Mouse (Mus musculus) retina, adult 2 months (tissue): ENCODE measurements around the gene Tmem219.

Source experiments
- DNase-seq: peaks from one replicate; pipeline ENCODE4 v3.0.0-alpha.2; 2012; ENCODE audit warnings: low read depth, low spot score

Gene Tmem219

GRCm38 (mm10) chr7:126922624-126923060 lies at the start of gene Tmem219:
Tmem219 (minus strand) TSS chr7:126922917.
- no peak for DNase-seq

- DNase-seq = no peak
Measured at GRCm38 (mm10) chr7:126967361-126967760, 44.6 kb upstream of the Tmem219 start.

DNA sequence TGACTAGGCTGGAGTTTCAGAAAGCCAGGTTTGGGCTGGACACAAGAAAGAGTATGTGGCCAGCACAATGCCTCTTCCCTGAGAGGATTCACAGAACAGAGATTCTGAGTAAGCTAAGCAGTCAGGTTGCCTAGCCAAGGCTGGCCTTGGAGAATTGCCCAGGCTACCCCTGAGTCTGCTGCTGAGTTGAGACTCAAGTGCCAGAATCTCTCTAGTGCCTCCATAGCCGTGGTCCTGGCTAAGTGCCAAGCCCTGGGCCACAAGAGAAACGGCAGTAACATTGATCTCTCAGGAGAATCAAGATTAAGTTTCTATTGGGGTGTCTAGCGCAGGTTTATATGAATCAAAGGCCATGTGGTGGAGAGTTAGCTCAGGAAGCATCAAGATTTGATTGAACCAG lies 42.9 kb upstream of the Tmem219 start:
- no peak for DNase-seq

DNA sequence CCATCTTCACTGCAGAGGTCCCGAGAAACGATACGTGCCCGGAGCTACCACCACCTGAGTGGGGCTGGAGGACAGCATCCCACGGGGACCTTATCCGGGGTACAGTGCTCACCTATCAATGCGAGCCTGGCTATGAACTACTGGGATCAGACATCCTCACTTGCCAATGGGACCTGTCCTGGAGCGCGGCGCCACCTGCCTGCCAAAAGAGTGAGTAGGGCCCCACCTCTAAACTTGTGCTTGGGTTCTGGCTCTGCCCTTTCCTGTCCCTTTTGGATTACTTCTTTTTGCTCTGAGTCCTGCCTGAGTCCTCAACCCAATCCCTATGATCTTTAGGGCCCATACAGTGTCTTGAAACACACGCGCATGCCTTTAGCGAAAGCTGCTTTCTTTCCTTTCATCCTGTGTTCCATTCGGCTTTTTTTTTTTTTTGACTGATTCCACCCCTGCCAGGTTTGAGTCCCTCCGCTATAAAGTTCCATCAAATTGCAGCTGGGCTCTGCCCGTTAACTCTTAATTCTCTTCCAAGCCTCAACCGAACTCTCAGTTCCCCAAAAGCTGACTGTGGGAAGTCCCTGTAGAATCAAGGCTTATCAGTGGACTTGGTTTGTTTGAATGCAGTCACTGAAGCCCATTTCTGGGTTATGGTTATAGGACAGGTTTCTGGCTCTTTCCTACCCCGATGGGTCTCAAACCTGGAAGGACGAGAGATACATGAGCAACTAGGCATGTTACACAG lies 41.0 kb upstream of the Tmem219 start:
- DNase-seq = no peak

DNA sequence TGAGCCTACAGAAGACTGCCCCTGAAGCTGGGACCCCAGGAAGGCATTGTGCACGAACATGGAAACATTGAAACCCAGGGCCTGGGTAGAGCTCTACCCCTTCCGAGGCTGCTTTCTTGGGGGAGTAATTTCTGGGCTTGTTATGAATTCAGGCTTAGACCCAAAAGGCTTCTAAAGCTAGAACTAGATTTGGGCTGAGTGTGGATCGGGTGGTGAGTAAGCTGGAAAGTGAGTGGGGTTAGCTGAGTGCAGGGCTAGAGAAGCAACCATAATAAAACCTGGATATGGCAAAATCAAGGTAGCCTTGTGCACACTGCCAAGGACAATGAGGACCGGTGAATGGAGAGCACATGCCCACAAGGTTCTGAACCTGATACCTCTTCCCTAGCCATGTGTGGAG lies 39.2 kb upstream of the Tmem219 start:
- no peak for DNase-seq

DNA sequence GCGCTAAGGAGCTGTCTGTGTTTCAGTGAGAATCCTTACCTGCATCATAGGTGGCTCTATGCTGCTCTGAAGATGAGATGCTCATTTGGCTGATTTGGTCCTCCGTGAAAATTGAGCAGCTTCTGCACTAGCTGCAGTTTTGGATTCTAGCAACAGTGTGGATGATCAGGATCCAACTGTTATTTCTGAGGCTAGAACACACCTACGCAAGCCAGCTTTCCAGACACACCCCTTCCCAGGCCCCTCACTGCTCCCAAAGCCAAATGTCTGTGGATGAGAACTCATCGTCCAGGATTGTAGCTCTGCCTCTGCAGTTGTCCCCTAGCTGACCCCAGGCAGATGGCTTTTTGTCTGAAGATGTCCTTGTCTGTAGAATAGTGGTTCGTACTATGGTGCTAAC lies 38.4 kb upstream of the Tmem219 start:
- no peak for DNase-seq

DNA sequence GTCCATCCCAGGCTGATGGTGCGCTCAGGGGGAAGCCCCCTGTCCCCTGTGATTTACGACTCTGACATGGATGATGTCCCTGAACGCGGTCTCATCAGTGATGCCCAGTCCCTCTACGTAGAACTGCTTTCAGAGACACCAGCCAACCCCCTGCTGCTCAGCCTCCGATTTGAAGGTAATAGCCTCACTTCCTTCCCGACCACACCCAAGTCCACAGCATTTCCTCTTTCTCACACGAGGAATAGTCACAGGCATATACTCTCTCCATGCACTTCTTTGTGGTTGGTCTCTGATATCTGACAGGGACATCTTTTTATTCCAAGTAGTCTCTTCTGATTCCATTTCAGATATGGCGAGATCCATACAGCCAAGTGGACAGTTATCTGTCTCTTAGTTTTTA lies 37.1 kb upstream of the Tmem219 start:
- DNase-seq = no peak

DNA sequence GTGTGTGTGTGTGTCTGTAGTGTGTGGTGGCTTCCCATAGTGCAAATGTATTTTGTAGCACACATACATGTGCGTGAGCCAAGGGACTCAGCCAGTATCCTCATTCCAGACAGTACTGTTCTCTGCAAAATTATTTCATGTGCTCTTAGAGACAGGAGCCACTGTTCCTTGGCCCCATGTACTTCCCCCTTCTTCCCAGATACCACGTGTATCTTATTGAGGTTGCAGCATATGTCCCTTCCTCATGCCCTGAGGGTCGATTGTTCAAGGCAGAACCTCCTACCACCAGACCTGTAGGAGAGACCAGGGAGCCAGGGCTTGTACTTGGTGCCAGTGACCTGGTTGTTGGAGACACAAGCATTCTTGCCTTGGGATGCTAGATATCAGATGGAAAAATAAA lies 32.4 kb upstream of the Tmem219 start:
- DNase-seq = no peak

GRCm38 (mm10) chr7:126952646-126953045 lies 29.9 kb upstream of the Tmem219 start:
- DNase-seq = no peak

GRCm38 (mm10) chr7:126951741-126952140 lies 29.0 kb upstream of the Tmem219 start:
- no peak for DNase-seq

GRCm38 (mm10) chr7:126950647-126951615 lies 28.2 kb upstream of the Tmem219 start:
- no peak for DNase-seq

- peak; percentile 75 for DNase-seq
Measured at GRCm38 (mm10) chr7:126949793-126950646, 27.3 kb upstream of the Tmem219 start, which contains the start of gene Sez6l2. Sez6l2 (plus strand) TSS chr7:126950563.

GRCm38 (mm10) chr7:126949403-126949792 lies 26.7 kb upstream of the Tmem219 start, which contains the start of gene Asphd1:
Asphd1 (minus strand) TSS chr7:126949582.
- peak; percentile 26 for DNase-seq

GRCm38 (mm10) chr7:126948626-126949025 lies 25.9 kb upstream of the Tmem219 start:
- DNase-seq = no peak

DNA sequence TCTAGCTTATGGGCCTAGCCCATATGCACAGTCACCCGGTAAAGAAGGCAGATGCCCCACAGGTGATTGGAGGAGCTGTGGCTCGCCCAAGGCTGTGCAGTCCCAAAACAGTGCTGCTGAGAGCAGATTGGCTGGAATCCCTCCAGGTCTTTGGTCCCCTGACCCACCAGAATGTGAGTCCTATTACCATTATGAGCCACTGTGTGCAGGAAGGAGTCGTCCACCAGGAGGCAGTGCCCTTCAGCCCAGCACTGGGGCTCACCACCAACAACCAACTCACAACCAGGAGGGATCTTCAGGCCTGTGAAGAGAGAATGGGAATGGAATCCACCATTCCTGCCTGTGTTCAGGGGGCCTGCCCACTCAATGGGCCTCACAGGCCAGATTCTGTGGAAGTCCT lies 23.8 kb upstream of the Tmem219 start:
- DNase-seq = no peak

- no peak for DNase-seq
Measured at GRCm38 (mm10) chr7:126941801-126942200, 19.1 kb upstream of the Tmem219 start.

DNA sequence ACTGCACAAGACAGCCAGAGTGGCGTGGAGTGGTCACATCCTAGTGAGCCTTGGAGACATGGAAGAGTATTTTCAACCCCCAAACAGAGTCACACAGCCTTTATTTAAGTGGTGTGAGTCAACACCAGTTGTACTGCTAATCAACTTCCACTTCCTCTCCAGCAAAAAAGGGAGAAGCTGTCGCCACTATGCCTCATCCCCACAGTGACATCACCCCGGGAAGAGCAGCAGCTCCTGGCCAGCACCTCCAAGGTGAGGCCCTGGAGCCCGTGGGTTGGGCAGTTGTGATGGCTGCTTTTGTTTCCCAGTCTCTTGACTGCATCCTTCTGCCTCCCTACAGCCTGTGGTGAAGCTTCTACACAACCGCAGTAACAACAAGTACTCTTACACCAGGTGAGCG lies 18.5 kb upstream of the Tmem219 start:
- no peak for DNase-seq

DNA sequence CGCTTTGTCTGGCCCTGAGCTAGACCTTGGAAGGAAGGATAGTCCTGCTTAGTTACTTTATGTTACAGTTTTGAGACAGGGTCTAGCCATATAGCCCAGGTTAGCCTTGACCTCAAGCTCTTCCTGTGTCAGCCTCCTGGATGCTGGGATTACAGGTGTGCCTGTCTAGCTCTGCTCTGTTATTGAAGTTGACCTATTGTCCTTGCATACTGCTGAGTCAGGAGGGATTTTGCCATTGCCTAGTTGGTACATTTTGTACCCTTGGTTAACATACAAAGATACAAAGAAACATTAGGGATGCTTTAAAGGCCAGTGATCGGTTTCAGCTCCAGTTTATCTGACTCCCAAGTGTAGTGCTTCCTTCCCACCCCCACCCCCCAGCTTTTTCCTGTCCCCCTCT lies 9.9 kb upstream of the Tmem219 start:
- DNase-seq = no peak

DNA sequence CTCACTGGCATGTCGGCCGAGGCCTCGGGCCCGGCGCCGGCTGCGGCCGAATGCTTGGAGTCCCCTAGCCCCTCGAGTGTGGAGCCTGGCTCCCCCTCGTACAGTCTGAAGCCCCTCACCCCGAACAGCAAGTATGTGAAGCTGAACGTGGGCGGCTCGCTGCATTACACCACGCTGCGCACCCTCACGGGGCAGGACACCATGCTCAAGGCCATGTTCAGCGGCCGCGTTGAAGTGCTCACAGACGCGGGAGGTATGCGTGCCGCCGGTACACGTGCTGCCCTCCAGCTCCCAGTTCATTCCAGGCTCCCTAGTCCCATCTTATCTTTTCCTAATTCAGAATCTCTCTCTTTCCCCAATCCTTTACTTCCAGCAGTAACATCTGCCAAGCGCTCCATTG lies 6.3 kb upstream of the Tmem219 start:
- DNase-seq = no peak

GRCm38 (mm10) chr7:126928384-126929037 lies 5.8 kb upstream of the Tmem219 start, which contains the start of gene Kctd13:
Kctd13 (plus strand) TSS chr7:126928879.
- DNase-seq = peak; percentile 81

DNA sequence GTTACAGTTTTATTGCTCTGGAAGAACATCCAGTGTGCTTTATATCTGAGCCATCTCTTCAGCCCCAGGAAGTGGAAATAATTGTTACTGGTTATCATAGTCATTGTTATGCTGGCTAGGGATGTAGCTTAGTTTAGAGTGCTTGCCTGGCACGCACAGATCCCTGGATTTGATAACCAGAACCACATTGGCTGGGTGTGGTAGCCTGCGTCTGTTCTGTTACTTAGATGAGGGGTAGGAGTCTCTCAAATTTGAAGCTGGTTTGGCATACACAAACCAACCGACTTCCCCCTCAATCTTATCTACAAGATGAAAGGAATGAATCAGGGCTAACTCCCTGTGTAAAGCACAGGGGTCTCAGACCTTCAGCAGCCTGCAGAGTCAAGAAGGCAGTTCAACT lies 3.6 kb upstream of the Tmem219 start:
- no peak for DNase-seq
